Mouse (Mus musculus): ENCODE data around the gene Rbfox3.

GRCm38 (mm10) chr11:118548242-118548641 lies 363.2 kb downstream of the Rbfox3 start:
- no peak for TF ChIP-seq CHD1 (IDR thresholded peaks at IDR 0.05; ENCODE audit: low read depth, low read length)
- no peak for TF ChIP-seq USF1 (IDR thresholded peaks at IDR 0.05; ENCODE audit: low read depth, low read length)
- no peak for TF ChIP-seq USF2 (conservative IDR thresholded peaks at IDR 0.05; ENCODE audit: low read depth, low read length)
- TF ChIP-seq POLR2A (IDR thresholded peaks at IDR 0.05; ENCODE audit: low read depth, low read length) = no peak
- TF ChIP-seq EP300 (IDR thresholded peaks at IDR 0.05; ENCODE audit: low read length) = no peak
- TF ChIP-seq ZC3H11A (IDR thresholded peaks at IDR 0.05; ENCODE audit: low read depth, low read length) = no peak

Measured in CH12.LX (cell line).